Mouse (Mus musculus) midbrain, embryonic 10.5 days (tissue): ENCODE results near the gene Ubap2l. TPM values are rescaled to one million over a fixed set of nuclear protein-coding genes. Genes with fewer than 3 reads are reported as not detected.

Source experiments
- DNase-seq: peaks from one replicate; pipeline ENCODE4 v3.0.0-alpha.2; 2017; ENCODE audit warnings: low spot score
- H3K27ac ChIP-seq: fragments of 300-500 bp; sonication (generic); replicated peaks from 2 replicates; pipeline ENCODE4 v1.5.1; 2016; ENCODE audit warnings: mild to moderate bottlenecking
- H3K27me3 ChIP-seq: fragments of 300-500 bp; sonication (generic); 2 replicates; pipeline ENCODE4 v1.6.1; 2016; ENCODE audit warnings: low read depth, mild to moderate bottlenecking; ENCODE audit not compliant: poor library complexity, severe bottlenecking
- H3K36me3 ChIP-seq: fragments of 300-500 bp; sonication (generic); 2 replicates; pipeline ENCODE4 v1.6.1; 2016; ENCODE audit warnings: mild to moderate bottlenecking, moderate library complexity
- H3K4me1 ChIP-seq: fragments of 300-500 bp; sonication (generic); 2 replicates; pipeline ENCODE4 v1.6.1; 2016
- H3K4me3 ChIP-seq: fragments of 300-500 bp; sonication (generic); 2 replicates; pipeline ENCODE4 v1.5.1; 2016; ENCODE audit warnings: mild to moderate bottlenecking, moderate library complexity
- H3K9me3 ChIP-seq: fragments of 300-500 bp; sonication (generic); replicated peaks from 2 replicates; pipeline ENCODE4 v1.6.1; 2016; ENCODE audit warnings: mild to moderate bottlenecking
- WGBS: fragments of 180-500 bp; shearing (Covaris S2); methylation state at CpG from one replicate; pipeline ENCODE4 v1.1.7; 2016; 5-methylcytosine and 5-hydroxymethylcytosine counted together
- polyA plus RNA-seq: library from polyadenylated mRNA; unstranded; fragments of >200 nt; fragmentation: Nextera tagmentation; extraction: Ambion mirVana; gene quantifications from 2 replicates; pipeline ENCODE4 v1.2.1, GENCODE M21; 2016

Gene Ubap2l
- polyA plus RNA-seq, 1 experiment from 2014 or later, result 196 TPM

DNA sequence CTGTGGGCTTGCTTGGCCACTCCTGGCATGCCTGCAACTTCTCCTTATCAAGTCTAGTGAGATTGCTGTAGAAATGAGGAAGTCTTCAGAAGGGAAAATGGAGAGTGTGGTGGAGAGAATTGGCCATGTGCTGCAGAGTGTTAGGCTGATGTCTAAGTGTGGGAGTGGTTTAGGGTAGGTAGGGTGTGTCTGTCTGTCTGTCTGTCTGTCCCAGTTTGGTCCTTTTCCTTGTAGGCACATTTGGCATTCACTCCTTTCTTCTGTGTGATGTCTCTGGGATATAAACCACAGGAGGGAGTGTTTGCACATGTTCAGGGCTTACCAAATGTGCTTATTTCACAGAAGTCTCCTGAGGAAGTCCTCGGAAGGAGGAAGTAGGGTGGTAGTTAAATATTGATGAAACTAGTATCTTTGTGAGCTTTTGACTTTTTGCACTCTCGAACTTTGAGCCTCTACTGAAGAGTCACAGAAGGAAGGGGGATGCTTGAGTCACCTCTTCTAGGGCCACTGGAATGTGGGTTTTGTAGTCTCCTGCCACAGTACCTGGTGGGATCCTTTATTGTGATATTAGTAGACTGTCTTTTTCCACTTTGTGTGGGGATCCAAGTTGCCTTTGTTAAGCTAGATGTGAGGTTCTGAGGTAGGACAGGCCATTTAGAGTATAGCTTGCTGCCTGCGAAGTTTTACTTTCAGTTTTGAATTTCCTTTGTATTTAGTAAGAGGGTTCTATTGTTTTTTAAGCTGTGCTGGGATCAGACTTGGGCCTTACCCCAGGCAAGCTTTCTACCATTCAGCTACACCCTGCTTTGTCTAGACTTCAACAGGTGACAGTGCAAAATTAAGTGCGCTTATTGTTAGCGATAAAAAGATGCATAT, 29.2 kb upstream of the Ubap2l start:
- H3K36me3 ChIP-seq, result peaks cover 33% of the 10 kb centered on the region
- H3K27me3 ChIP-seq, result no peaks in the 10 kb centered on the region
- H3K4me3 ChIP-seq, result peak overlapping the region; percentile 35
- H3K4me1 ChIP-seq, result peaks cover 69% of the 10 kb centered on the region
- no peak overlapping the region for H3K27ac ChIP-seq
- no peaks in the 10 kb centered on the region for H3K9me3 ChIP-seq
- no peak for DNase-seq
- 85% methylated on average over 5 of the region's 5 CpGs for WGBS

DNA sequence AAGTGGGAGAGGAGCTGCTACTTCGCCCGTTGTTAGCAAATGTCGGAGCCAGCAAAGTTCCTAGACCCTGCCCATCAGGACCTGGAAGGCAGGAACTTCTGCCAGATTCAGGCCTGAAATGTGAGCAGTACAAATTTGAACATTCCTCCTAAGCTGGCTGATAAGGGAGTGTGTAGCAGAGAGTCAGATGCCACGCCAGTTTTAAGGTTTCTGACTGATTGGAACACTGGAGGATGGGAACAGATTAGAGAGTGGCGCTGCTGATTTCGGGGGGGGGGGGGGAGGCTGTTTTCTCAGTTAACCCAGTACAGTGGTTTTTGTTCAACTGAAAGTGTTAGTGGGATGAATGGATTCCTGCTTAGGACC, 28.1 kb upstream of the Ubap2l start:
- DNase-seq, result no peak
- H3K9me3 ChIP-seq, result no peaks in the 10 kb centered on the region
- H3K36me3 ChIP-seq, result peaks cover 24% of the 10 kb centered on the region
- 2% methylated on average over 6 of the region's 6 CpGs for WGBS
- H3K4me1 ChIP-seq, result peaks cover 75% of the 10 kb centered on the region
- peak overlapping the region; percentile 90 for H3K27ac ChIP-seq
- H3K4me3 ChIP-seq, result peak overlapping the region; percentile 95
- no peaks in the 10 kb centered on the region for H3K27me3 ChIP-seq

DNA sequence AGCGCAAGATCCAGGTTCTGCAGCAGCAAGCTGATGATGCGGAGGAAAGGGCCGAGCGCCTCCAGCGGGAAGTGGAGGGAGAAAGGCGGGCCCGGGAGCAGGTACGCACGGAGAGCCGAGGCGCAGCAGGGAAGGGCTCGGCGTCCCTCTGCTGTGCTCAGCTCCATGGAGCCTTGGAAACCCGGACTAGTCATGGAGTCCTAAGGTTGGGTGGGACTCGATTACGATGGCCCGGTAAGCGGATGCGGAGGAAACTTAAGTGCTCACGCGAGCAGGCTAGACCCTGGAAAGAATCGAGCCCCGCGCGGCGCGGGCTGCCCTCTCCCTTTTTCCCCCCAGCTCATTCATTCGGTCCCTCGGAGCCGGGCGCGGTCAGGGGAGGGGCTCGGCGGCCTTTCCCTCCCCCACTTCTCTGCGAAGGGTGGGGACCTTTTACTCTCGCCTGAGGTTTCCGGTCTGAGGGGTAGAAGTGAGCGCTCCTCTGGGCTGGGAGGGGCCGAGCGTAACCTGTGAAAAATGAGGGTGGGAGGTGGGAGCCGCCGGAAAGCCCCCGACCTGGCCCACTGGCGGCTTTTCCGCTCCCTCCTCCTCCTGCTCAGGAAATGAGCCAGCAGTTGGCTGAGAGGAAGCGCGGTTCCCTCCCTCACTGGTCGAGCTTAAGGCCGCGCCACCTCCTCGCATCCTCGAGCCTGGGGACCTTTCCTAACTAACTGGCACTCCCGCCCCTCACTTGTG, 27.5 kb upstream of the Ubap2l start:
- Histone ChIP-seq H3K27ac (peak overlapping the region; percentile 90), H3K27me3 (no peaks in the 10 kb centered on the region), H3K4me1 (peaks cover 73% of the 10 kb centered on the region), H3K9me3 (no peaks in the 10 kb centered on the region), H3K4me3 (peak overlapping the region; percentile 95), H3K36me3 (peaks cover 24% of the 10 kb centered on the region)
- under 1% methylated on average over 53 of the region's 53 CpGs for WGBS
- peak; percentile 74 for DNase-seq

DNA sequence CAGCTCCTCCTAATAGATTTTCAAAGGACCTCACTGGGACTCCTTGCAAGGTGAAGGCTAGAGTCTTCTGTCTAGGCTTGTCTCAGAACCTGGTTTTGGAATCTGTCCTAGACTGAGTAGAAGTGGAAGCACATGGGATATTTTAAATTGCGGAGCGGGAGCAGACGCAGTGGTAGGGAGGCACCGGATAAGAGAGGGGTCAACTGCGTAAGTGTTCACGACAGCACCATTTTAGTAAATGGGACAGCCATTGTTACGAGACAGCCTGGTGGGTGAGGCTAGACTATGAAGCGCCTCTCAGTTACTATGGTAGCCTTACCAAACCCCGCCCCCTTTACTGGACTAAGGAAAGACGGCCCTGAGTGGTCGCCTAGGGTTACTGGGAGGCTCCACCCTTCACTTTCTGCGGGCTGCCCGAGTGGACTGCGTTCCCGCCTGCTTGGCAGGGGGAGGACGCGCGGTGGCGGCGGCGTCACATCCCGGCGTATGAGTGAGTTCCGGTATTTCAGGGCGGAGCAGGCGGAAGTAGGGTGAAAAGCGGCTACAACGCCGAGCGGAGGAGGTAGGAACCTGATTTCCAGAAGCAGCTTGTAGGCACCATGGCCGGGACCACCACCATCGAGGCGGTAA, 26.8 kb upstream of the Ubap2l start:
- Histone ChIP-seq H3K4me3 (peak overlapping the region; percentile 95), H3K9me3 (no peaks in the 10 kb centered on the region), H3K4me1 (peaks cover 67% of the 10 kb centered on the region), H3K27me3 (no peaks in the 10 kb centered on the region), H3K36me3 (peaks cover 23% of the 10 kb centered on the region), H3K27ac (peak overlapping the region; percentile 90)
- WGBS, result under 1% methylated on average over 33 of the region's 33 CpGs
- DNase-seq, result peak; percentile 97

DNA sequence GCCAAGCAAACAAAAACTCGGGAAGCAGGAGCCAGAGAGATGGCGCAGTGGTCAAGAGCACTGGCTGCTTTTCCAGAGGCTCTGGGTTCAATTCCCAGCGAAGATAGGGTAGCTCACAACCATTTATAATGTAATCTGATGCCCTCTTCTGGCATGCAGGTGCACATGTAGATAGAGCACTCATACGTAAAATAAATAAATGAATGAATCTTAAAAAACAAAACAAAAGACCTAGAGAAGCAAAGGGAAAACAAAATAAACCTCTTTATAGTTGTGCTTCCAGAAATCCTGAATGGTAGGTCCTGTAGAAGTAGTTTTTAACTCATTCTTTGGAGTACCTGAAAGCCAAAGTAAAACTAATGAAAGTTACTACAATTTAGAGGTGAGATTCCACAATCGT, 25.8 kb upstream of the Ubap2l start:
- WGBS, result 58% methylated on average over 5 of the region's 5 CpGs
- peaks cover 15% of the 10 kb centered on the region for H3K36me3 ChIP-seq
- H3K27me3 ChIP-seq, result no peaks in the 10 kb centered on the region
- no peak overlapping the region for H3K4me3 ChIP-seq
- no peak for DNase-seq
- H3K27ac ChIP-seq, result no peak overlapping the region
- peaks cover 57% of the 10 kb centered on the region for H3K4me1 ChIP-seq
- no peaks in the 10 kb centered on the region for H3K9me3 ChIP-seq

DNA sequence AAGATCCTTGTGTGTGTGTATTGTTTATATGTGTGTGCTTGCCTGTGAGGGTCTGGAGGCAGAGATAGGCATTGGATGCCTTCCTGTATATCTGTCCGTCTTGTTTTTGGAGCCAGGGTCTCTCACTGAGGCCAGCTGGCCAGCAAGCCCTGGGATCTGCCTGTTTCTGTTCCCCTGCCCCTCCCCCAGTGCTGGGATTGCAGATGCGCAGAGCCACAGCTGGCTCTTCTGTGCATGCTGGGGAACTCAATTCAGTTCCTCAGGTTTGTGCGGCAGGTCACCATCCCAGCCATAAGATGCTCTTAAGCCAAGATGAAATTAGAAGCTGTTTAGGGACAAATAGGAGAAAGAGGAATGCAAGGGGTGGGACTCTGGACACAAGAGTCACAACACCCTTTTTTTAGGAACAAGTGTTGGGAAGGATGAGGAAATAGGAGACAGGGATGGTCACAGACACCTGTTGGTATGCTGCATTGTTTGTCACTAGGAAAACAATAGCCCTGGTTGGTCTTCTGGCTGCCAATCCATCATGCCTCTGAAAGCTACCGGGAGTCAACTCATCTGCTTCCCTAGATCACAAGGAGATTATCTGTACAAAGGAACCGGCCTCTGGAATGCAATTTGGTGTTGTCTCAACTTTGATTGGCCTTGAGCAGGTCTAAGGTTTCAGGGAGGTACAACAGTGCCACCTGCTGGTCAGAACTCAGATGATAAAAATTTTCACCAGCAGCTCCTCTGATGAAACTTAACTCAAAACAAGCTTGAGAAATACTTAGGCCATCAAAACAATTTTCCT, 24.7 kb upstream of the Ubap2l start:
- peaks cover 9% of the 10 kb centered on the region for H3K36me3 ChIP-seq
- DNase-seq, result peak; percentile 84
- 5% methylated on average over 5 of the region's 5 CpGs for WGBS
- no peaks in the 10 kb centered on the region for H3K9me3 ChIP-seq
- H3K4me3 ChIP-seq, result peak overlapping the region; percentile 37
- peak overlapping the region; percentile 70 for H3K27ac ChIP-seq
- no peaks in the 10 kb centered on the region for H3K27me3 ChIP-seq
- peaks cover 46% of the 10 kb centered on the region for H3K4me1 ChIP-seq

DNA sequence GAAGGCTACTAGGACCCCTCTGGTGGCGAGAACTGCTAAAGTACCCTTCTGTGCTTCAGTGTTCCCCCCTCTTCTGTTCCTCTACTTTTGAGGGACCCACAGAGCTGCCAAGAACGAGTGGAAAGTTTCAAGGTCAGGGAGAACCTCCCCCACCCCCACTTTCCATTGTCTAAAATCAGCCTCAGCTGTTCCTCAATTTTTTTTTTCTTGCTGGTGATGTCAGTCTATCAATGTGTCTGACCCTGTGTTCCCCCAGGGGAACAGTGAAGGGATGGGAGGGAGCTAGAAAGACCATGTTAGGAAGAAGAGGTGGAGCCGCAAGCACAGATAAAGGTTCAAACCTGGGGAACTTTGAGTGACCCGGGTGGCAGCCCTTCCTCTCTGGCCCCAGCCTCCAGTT, 19.9 kb upstream of the Ubap2l start, which contains the start of gene Tpm3:
TSS of gene Tpm3 (plus strand) at position 356 of the 400 bp plus-strand sequence.
- H3K27ac ChIP-seq, result no peak within 1 kb of the TSS
- no peak for DNase-seq
- no peak within 1 kb of the TSS for H3K4me3 ChIP-seq
- no peaks in the 10 kb centered on the region for H3K36me3 ChIP-seq
- no peaks in the 10 kb centered on the region for H3K9me3 ChIP-seq
- no peaks in the 10 kb centered on the region for H3K27me3 ChIP-seq
- H3K4me1 ChIP-seq, result peaks cover 13% of the 10 kb centered on the region
- WGBS, result 80% methylated on average over 4 of the region's 4 CpGs

DNA sequence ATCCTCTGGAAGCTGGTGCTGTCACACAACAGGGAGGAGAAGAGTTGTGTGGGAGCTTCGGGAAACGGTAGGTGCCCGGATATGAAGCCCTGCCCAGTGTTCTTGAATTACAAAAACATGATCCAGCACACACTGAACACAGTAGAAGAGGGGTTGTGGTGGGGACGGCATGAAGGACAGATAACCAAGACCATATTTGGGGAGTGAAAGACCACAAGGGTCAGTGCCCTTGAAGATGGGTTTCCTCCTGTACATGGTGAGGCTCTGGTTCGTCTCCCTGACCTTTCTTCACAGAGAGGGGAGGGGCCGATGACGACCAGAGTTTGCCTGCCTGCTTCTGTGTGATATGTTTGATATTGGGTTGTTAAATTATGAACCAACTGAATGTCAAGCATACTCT, 17.3 kb upstream of the Ubap2l start:
- DNase-seq, result no peak
- WGBS, result 80% methylated on average over 7 of the region's 7 CpGs
- no peak overlapping the region for H3K4me3 ChIP-seq

DNA sequence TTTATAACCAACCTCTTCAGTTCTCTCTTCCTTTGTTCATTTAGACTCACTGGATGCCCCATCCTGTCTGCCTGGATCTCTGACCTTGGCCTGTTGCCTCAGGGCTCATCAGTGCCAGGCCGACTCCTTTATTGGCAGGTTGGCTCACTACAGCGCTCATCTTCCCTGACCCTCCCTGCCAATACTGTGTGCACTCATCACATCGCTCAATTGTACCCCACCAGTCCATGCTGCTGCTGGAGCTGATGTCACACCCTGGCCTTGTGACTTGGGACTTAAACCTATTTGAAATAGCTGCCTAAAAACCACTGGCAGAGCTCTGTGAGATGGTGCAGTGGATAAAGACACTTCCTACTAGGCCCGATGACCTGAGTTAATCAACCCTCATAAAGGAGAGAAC, 15.4 kb upstream of the Ubap2l start:
- H3K9me3 ChIP-seq, result no peaks in the 10 kb centered on the region
- H3K4me1 ChIP-seq, result no peaks in the 10 kb centered on the region
- H3K27me3 ChIP-seq, result no peaks in the 10 kb centered on the region
- WGBS, result 93% methylated on average over 4 of the region's 4 CpGs
- DNase-seq, result no peak
- H3K27ac ChIP-seq, result no peak overlapping the region
- H3K4me3 ChIP-seq, result no peak overlapping the region
- peaks cover 37% of the 10 kb centered on the region for H3K36me3 ChIP-seq

More for the DNA sequence above, 17.3 kb upstream of the Ubap2l start:
- no peak overlapping the region for H3K27ac ChIP-seq
- no peaks in the 10 kb centered on the region for H3K27me3 ChIP-seq
- H3K4me1 ChIP-seq, result no peaks in the 10 kb centered on the region
- no peaks in the 10 kb centered on the region for H3K9me3 ChIP-seq
- peaks cover 21% of the 10 kb centered on the region for H3K36me3 ChIP-seq

DNA sequence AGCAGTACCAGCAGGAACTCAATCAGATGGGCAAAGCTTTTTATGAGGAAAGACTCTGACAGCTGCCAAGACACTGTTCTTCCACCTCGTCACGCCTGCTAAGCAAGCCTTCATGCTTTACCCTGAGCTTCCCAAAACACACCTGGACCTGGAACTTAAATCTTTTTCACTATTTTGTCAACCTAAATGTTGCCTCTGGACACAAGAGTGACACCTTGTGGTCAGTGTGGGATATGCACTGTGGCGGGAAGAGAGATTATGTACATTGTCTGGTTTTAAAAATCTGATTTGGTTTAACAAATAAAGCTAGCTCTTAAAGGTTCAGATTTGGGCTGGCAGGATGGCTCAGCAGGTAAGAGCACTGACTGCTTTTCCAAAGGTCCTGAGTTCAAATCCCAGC, 13.1 kb upstream of the Ubap2l start:
- Histone ChIP-seq H3K4me3 (no peak overlapping the region), H3K9me3 (no peaks in the 10 kb centered on the region), H3K4me1 (0 out of 2 replicates have a peak, but pooled peaks cover 3% of the 10 kb centered on the region), H3K36me3 (peaks cover 60% of the 10 kb centered on the region), H3K27ac (no peak overlapping the region), H3K27me3 (no peaks in the 10 kb centered on the region)
- WGBS, result 69% methylated on average over 3 of the region's 3 CpGs
- DNase-seq, result peak; percentile 39

DNA sequence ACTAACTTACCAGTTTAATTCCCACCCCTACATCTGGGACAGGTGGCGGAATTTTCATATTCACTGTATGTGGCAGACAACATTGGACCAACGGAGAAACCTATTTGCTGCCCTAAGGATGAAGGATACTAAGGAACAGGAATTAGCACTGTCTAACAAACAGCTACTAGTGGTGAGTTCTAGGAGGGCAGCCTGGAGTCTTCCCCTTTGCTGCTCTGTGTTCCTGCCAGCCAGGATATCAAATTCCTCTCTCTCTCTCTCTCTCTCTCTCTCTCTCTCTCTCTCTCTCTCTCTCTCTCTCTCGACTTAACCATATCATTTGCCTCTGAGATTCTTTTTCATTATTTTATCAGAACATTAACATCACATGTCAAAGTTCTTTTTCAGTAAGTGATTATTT, 12.0 kb upstream of the Ubap2l start:
- WGBS, result 78% methylated on average over 3 of the region's 3 CpGs
- Histone ChIP-seq H3K27ac (no peak overlapping the region), H3K4me1 (0 out of 2 replicates have a peak, but pooled peaks cover 3% of the 10 kb centered on the region), H3K27me3 (no peaks in the 10 kb centered on the region), H3K4me3 (no peak overlapping the region), H3K9me3 (no peaks in the 10 kb centered on the region), H3K36me3 (peaks cover 71% of the 10 kb centered on the region)
- DNase-seq, result no peak

DNA sequence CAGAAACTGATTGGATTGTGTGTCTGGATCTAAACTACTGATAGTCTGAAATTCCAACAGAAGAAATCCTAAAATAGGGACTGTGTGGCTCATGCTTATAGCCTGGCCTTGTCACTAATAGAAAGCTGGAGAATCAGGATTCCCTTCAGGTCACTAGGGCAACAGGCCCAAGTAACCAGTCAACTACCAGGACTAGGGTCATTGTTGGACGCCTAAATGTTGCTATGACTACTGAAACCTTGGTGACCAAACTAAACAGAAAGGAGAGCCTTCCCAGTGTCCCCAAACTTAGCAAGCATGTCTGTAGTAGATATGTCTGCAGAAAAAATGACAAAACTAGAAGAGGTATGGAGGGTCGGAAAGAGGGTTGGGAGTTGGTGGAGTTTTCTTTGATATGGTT, 10.1 kb upstream of the Ubap2l start:
- Histone ChIP-seq H3K4me1 (0 out of 2 replicates have a peak, but pooled peaks cover 3% of the 10 kb centered on the region), H3K27me3 (no peaks in the 10 kb centered on the region), H3K9me3 (no peaks in the 10 kb centered on the region), H3K36me3 (peaks cover 86% of the 10 kb centered on the region), H3K4me3 (no peak overlapping the region), H3K27ac (no peak overlapping the region)
- WGBS, result 66% methylated on average over 2 of the region's 2 CpGs
- DNase-seq, result no peak
